Mouse (Mus musculus) retina, adult 2 months (tissue): Measurements from ENCODE around the gene Rpl5.
"Not testable (repeated sequence)": the region's sequence is repeated elsewhere in the genome, so short reads cannot be mapped to it uniquely, and the experiment has no call there.

Experiments used
- DNase-seq: peaks from one replicate; pipeline ENCODE4 v3.0.0-alpha.2; 2012; ENCODE audit warnings: low read depth, low spot score

Gene Rpl5

DNA sequence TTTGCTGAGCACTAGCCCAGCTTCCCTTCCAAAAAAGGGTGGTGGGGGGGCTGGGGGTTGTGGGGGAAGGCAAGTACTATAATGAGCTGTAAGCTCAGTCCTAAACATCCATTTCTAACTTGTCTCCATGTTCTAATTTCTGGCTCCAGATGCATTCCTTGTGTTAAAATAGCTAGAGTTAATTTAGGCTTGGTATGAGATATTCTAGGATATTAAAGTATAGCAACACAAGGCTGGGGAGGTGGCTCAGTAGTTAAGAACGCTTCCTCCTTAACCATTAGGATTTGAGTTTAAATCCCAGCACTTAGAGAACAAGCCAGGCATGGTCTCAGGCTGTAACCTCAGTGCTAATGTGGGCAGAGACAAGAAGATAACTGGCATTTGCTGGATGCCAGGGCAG lies 4.0 kb upstream of the Rpl5 start:
- no peak for DNase-seq

DNA sequence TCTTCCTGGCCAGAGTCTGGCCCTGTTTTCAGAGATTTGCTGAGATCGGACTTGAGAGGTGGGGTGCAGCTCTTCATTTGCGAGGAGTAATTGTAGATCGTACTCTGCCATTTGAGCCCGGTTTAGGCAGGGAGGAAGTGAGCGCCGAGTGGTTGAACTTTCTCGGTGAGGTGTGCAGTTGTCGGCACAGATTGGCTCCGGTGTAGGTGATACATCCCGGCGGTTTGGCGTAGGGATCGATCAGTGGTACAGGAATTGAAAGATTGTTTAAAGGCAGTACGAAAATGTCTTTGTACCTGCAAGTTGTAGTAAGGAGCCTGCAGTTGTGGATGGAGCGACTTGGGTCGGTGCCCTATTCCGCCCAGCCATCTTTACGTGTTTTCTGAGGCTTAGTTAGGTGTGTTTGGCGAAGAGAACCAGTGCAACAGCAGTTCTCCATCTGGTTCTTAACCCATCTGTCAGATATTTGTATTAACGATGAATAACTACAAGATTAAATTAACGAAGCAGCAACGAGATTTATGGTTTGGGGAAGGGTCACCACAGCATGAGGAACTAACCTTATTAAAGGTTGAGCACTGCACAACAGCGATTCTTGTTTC lies 813 bp downstream of the Rpl5 start:
- DNase-seq, result no peak

DNA sequence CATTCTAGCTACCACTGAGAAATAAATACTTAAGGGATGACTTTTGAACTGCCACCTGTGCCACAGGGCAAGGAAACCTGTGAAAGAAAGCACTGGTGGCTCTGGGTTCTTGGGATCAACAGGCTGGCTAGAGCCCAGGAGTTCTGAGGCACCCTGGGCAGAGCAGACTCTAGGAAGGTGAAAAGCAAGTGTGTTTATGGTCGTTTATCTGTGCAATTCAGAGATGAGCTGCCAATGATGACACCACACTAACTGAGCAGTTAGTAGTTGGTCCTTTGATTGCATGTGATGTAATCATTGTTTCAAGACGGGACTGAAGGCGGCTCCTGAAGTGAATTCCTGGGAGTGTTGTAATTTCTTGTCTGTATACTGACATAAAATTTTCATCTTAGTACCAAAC lies 4.0 kb downstream of the Rpl5 start:
- DNase-seq, result no peak

DNA sequence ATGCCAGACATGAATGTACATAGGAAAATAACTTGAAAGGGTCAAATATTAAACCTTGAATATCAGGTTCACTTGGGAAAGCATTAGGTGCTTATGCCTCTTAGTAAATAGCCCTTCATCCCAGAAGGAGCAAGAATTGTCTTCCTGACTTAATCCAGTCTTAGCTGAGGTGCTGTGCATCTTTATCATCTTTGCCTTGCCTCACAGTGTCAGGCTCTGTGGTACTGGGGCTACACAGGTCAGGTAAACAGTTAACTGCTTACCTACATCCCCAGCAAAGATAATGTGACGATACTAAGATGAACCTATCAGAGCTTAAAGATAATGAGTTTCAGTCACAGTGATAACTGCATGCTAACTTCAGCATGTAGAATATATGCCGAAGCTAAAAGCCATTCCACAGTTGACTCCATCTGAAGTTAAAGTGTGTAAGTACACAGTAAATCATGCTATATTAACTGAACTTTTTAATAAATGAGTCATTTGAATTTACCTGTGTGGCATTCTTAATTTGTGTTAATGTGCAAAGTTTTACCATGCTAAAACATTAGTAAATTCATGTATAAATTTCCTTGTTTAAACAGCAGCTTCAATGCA lies 8.3 kb downstream of the Rpl5 start:
- DNase-seq, result no peak

DNA sequence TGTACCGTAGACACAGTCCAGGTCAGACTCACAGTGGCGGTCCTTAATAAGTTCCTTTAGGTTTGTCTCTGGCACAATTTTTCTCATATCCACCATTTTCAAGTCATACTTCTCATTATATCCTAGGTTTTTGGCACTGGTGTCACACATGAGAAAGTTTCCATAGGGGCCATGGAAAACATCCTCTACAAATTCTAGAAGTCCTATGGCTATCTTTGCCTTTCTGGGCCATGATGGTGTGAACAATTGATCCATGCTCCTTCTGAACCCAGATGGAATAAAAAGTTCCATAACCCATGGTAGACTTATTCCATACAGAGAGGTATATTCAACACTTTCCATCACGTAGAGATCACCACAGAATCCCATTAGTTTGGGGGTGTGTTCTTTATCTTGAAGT lies 9.4 kb downstream of the Rpl5 start:
- DNase-seq, result no peak

DNA sequence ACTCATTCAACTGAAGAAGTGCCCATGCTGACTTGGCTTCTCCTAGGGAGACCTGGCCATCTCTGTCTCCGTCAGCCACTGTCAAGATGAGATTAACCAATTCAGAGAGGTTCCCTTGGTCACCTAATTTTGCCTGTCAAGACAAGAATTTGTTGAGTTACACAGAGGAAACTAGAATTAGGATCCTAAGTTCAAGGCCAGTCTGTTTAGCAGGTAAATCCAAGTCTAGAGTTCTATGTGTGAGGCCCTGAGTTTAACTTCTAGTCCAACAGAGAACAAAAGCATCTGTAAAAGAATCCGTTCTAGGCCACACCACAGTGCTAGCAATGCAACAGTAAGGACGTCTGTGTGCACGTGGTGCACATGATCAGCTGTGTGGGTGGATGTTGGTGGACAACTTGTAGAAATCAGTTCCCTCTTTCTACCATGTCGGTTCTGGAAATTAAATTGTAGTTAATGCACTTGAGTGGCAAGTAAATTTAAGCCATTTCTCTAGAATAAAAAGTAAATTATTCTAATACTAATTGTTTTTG lies 9.8 kb downstream of the Rpl5 start:
- DNase-seq, result no peak

DNA sequence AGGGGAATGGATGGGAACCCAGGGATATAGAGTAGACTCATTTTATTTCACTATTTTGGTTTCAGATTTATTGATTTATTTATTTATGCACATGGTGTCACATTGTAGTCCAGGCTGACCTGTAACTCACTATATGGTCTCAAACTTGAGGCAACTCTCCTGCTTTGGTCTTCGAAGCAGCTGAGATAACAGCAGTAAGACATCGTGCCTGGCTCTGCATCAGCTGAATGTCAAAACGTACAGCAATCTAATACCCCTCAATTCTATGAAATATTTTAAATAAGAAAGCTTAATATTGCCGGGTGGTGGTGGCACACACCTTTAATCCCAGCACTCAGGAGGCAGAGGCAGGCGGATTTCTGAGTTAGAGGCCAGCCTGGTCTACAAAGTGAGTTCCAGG lies 10.7 kb downstream of the Rpl5 start:
- DNase-seq, result no peak

DNA sequence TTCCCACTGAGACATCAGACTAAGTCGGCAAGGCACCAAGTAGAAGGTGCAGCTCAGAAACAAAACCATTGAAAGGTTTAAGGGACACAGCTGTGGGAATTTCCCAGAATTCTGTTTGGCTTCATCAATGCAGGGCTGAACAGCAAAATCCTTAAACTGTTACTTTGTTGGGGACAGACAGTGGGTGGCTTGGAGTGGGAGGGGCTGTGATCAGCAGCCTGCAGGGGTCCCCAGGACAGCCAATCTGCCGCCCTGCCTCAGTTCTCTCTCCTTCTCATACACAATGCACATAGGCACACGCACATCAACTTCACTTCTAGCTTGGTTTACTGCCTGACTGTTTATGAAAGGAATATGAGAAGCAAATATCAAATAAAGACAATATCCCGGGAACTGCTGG lies 15.0 kb downstream of the Rpl5 start:
- DNase-seq, result no peak

DNA sequence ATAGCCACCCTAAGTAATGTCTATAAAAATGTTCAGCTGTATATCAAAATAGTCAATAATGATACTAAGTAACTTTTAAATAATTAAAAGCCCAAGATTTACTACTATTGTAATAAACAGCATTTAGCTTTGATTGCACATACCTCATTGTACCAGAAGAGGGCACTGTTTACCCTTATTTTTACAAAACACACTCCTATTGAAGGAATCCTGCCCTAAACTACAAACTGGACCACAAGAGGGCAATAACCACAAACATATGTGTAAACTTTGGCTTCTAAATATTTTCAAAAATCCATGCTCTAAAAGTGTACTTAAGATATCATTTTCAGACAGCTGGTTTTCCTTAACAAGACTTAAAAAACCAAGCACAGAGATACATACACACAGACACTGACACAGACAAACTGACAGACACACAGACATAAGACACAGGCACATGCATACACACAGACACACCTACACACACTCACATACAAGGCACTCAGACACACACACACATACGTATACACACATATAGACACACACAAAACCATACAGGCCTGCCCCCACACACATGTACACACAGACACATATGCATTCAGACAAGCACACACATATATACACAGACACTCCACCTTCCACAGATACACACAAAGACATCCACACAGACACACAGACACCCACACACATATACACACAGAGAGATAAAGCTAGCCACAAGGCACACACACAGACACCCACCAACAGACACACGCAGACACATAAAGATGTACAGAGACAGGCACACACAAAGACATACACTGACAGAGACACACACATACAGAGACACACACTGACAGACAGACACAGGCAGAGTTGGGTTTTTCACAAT lies 21.3 kb downstream of the Rpl5 start:
- peak; percentile 32 for DNase-seq

DNA sequence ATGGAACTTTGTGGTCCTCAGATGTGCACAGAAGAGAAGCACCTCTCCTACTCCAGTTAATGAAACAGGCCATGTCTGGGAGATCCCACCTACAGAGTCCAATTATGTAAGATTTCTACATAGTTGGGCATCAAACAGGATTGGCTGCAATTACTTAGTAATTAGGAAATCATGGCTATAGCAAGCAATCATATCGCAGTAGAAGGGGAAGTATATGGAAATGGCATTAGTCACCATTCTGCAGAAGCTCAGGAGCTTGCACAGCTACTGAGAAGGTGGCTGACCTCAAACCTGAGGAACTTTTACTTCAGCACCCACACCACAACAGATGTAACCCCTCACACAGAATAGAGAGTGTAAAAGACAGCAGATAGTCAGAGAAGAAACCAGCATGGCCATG lies 22.5 kb downstream of the Rpl5 start:
- DNase-seq, result no peak

DNA sequence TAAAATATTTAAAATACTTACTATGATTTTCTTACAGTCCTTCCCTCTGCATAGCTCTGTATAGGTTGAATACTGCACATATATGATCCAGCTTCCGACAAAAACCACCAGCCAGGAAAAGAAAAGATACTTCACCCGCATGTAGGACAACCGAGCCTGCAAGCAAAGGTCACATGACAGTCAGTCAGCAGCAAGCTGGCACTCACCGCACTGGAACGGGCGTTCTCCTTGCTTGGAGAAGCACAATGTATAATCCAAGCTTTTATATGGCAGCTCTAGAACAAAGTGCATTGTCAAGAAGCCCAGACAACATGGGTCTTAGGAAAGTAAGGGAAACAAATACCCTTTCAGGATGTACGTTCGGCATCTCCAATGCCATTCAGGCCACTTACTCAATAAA lies 24.3 kb downstream of the Rpl5 start:
- DNase-seq, result no peak

DNA sequence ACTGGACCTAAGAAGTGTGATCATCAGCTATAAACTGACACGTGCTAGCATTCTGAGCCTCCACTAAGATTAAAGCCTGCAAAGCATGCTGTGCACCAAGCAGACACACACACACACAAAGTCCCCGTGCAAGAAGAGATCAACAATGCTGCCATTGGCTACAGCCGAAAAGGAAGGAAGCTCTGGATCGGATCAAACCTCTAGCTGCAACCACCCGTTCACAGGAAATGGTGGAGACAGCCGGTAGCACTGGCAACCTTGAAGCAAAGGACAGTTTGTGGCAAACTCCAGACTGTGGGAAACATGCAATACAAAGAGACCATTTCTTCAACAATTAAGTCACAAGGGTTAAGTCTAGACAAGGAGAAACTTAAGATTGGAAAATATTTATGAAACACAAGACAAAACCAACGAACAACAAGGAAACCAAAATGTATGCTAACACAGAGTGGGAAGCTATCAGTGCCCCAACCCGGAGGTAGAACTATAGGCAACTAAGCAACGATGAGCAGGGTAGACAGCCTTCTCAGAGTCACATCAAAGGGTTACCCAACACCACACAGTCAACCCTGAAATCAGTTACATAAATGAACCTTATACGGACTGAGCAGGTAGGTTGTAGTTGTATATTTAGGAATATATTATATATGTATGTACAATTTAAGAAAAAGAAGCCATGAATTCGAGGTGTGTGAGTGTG lies 26.4 kb downstream of the Rpl5 start:
- no peak for DNase-seq

DNA sequence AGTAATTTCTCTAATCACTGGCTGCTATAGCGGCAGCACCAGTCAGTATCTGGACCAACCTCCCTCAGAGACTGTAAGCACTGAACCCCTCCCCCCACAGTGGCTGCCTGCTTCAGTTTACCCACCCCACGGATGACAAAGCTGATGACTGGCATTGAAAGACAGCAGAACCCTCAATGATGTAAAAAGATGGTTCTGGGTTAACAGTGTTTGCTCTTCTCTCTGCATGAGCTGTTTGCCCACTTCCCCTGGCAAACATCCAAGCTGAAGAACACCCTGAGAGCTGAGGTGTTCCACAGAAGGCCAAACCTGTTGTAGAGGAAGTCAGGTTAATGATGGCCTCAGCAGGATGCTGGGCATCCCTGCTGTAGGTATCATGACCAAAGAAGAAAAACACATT lies 32.3 kb downstream of the Rpl5 start:
- DNase-seq, result no peak

DNA sequence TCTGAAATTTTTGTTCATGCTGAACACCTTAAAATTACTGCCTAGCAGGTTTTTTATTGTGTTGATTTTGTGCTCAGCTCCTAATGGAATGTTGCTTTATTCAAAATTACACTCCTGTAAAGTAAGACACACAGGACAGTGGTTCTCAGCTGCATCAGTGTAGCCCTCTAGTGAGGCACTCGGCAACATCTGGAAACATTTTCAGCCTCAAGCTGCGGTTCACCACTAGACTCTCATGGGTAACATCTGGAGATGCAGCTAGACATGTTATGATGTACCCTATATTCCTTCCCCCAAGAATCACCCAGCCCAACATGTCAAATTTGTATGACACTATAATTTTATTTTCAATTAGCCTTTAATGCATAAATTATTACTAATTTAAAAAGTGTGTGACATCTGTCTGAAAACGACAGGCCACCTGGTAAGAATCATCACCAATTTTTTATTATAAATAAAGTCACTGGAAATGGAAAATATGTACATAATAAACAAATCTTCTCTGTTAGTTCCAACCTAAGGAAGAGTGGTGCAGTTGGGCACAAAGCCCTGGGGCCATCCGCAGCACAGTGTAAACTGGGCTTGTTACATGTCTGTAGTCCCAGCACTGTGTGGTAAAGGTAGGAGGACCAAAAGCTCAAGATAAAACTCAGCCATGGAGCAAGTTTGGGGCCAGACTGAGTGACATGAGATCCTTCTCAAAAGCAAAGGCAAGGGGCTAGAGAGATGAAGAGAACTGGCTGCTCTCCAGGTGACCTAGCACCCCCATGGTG lies 33.1 kb downstream of the Rpl5 start:
- DNase-seq, result no peak

DNA sequence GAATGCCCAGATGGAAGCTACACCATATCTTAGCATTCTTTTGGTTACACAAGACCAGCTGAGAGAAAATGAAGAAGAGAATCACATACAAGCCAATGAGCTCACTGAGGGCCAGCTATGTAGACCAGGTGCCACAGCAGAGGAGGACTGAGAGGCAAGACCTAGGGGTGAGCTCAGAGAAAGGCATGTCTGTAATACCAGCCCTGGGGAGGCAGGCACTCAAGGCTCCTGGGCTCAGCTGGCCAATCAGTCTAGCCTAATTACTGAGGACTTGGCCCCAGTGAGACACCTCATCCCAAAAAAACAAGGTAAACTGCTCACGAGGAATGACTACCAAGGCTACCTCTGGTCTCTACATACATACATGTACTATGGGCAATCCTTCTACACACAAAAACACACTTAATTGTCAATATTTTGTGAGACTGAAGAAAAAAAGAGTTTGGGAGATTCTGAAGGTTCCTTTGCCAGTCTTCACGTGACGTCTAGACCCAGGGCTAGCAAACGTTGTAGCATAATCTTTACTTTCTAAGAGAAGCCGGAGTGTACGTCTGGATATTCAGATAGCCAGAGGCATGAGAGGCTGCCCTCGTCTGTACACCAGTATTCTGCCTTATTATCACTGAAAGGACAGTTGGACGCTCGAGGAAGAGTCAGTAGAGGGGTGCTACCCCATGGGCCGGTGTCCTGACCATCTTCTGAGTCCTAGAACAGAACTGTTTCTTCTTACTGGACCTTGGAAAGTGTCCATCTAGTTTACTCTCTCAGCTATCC lies 34.7 kb downstream of the Rpl5 start:
- DNase-seq, result no peak

DNA sequence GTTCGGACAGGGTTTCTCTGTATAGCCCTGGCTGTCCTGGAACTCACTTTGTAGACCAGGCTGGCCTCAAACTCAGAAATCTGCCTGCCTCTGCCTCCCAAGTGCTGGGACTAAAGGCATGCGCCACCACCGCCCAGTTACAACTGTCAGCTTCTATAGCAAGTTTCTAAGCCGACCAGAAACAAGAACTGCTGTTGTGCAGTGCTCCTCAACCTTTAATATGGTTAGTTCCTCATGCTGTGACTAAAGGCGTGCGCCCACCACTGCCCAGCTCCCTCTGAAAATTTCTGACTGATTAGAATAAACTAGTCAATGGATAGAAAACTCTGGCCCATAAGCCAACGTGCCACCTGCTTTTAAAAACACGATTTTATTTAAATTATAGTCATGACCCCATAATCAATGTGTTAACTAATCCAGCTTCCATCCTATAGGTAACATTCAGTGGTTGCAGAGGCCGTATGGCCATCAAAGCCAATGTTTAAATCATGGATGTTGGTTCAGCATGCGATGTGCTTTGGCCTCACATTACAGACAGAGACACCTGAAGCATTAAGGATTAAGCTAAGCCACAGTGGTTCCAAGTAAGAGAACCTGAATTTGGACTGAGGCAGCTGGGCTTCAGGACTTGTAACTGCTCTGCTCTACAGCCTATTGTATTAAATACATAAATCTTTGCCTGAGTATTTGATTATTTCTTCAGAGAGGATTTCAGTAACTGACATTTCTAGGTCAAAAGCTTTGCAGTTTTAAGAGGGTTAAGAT lies 36.5 kb downstream of the Rpl5 start:
- no peak for DNase-seq

DNA sequence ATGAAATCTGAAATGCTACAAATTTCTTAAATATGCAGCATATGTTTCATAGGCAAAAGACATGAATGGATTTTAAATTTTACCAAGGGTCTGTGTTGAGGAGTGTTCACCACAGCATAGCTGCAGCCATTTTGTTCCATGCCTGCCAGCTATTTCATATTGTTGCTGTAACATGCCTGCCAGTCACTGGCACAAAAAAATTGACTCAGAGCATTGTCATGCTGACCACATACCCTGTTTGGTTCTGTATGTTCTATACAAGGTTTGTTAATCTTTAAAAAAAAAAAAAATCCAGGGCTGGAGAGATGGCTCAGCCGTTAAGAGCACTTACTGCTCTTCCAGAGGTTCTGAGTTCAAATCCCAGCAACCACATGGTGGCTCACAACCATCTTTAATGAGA lies 38.2 kb downstream of the Rpl5 start:
- not testable (repeated sequence) for DNase-seq

DNA sequence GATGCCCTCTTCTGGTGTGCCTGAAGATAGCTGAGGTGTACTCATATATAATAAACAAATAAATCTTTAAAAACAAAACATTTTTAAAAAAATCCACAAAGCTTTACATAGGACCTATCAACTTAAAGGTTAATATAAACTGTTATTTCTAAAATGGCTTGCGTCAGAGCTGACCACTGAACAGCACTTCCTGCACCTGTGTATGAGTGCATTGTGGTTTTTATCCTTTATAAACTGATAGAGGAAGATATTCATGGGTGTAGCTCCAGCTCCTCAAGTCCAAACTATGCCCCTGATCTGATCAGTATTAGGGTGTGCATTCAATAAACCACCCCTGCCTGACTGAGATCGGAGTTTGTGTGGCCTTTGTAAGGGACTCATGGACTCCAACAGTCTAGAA lies 38.6 kb downstream of the Rpl5 start:
- no peak for DNase-seq

DNA sequence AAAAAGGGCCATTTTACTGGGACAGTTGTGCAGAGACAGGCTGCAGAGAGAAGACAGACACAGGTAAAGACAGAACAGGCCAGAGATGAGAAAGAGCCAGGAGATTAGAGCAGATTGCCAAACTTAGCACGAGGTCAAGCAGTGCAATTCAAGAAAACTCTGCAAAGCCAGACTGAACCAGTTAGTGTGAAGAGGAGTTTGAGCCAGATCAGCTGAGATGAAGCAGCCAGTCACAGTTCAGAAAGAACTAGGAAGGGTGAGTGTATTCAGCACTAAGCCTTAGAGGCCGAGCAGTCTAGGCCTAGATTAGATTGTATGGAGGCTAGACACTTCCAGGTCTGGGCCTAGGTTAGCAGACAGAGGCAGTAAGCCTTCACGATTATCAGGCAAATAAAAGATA lies 39.4 kb downstream of the Rpl5 start:
- DNase-seq, result no peak

DNA sequence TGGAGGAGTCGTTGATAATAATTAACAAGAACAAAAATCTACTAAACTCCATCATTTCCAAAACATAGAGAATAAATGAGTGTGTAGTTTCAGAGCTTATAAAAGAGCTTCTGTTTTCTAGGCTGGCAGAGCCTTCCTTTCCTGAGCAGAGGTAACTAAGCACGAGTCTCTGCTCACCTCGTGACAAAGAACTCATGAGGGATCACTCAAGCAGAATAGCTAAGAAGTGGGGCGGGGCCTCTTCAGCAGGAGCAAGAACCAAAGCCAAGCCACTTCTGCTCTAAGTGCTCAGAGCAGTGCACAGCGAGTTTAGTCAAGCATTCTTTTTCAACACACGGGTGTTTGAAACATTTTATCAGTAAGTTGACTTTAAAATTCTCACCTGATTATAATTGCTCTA lies 40.9 kb downstream of the Rpl5 start:
- no peak for DNase-seq
